Mouse (Mus musculus): ENCODE data around the gene Chkb.
A peak's percentile ranks its signal among the peaks of the same experiment; 100 is the strongest.

DNA sequence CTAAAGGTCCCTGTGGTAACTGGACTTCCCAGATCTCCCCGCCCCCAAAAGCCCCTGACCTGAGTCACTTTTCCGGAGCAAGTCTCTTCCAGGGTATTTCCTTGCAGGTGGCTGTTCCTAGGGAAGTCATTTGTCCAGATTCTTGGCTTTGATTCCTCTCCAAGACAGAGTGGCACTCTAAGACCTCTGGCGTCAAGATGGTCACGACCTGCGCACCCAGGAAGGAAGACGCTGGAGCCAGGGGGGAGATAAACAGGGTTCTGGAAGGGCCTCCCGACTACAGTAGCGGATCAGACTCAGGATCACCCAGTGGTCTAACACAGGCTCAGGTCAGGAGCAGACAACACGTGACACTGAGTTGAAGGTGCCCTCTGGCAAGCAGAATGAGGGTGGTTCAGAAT, 47.4 kb upstream of the Chkb start, which contains the start of gene Arsa:
- TF ChIP-seq CTCF (IDR thresholded peaks at IDR 0.05) (no peak), EP300 (IDR thresholded peaks at IDR 0.05) (peak; percentile 63; the same call in 1 of the 2 replicates)

Measured in lung, postnatal 0 days (tissue).